Mouse (Mus musculus): ENCODE measurements around the gene Acbd4. TPM values are rescaled to one million over a fixed set of nuclear protein-coding genes. Genes with fewer than 3 reads are reported as not detected.

The Acbd4 gene
- total and polyA plus RNA-seq, 2 experiments from 2014 or later, result 16.3 to 21.6 TPM

DNA sequence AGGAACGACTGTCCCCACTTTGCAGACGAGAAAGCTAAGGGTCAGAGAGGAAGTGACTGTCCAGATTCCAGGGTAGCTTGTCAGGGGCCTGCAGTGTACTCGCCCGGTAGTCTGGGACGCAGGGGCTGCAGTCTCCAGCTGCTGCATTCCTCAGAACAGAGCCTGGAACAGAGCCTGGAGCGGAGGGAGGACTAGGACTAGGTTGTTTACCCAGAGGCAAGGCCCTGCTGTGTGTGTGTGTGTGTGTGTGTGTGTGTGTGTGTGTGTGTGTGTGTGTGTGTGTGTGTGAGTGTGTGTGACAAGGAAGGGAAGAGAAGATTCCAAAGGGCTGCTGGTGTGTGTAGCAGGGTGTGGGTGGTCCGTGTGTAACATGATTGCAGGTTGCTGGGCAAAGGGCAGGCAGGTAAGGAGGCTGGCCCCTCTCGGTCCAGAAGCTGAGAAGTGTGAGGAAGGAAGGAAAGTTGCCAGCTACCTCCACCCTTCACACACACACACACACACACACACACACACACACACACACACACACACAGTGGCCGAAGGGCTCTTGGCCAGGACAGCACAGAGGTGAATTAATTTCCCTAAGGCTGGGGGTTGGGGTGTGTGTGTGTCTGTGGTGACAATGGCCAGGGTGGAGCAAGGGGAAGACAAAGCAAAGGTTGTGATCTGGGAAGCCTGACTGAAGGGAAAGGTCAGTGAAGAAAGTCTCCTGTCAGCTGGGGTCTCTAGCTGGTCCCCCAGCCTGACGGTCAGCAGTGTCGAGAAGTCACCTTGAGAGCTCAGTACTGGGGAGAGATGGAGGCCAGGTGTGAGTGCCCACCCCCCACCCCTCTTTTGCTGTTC lies 39.8 kb downstream of the Acbd4 start:
- Histone ChIP-seq H3K4me3 (ENCODE audit: low read depth, low read length) (no peak overlapping the region), H3K27me3 (ENCODE audit: control insufficient read depth, insufficient read depth, low read length) (no peaks in the 10 kb centered on the region), H3K36me3 (replicated peaks; ENCODE audit: control insufficient read depth, insufficient read depth, low read length) (0 out of 2 replicates have a peak, but pooled peaks cover 12% of the 10 kb centered on the region), H3K27ac (ENCODE audit: low read depth) (peak overlapping the region; percentile 90), H3K9ac (replicated peaks; ENCODE audit: low read depth, low read length) (peak overlapping the region; percentile 34), H3K4me1 (ENCODE audit: control insufficient read depth, insufficient read depth) (peaks cover 27% of the 10 kb centered on the region), H3K9me3 (replicated peaks; ENCODE audit: control insufficient read depth, low read length) (no peaks in the 10 kb centered on the region), H3K4me2 (ENCODE audit: low read depth, low read length) (peak overlapping the region; percentile 5; the same call in 1 of the 2 replicates)
- no peak for TF ChIP-seq CTCF (IDR thresholded peaks at IDR 0.05; ENCODE audit: low read depth)
- TF ChIP-seq EP300 (IDR thresholded peaks at IDR 0.05; ENCODE audit: low read depth), result no peak
- WGBS, result 21% methylated on average over 11 of the region's 11 CpGs
- DNase-seq (ENCODE audit: low spot score), result peak; percentile 68
- peak; percentile 64 for ATAC-seq (ENCODE audit: insufficient read depth, low read depth)

DNA sequence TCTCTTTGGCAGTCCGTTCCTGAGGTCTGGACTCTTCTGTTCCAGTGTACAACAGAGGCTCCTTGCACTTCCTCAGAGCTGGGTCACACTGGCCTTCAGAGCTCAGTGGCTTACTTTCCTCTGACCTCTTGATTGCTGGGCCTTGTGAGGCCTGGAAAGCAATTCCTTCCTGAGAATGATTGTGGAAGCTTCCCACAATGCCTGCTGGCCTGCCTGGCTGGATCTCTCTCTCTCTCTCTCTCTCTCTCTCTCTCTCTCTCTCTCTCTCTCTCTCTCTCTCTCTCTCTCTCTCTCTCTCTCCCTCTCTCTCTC lies 40.4 kb downstream of the Acbd4 start:
- WGBS, result 33% methylated on average over 1 of the region's 1 CpGs
- H3K9me3 ChIP-seq (replicated peaks; ENCODE audit: control insufficient read depth, low read length), result no peaks in the 10 kb centered on the region
- TF ChIP-seq EP300 (IDR thresholded peaks at IDR 0.05; ENCODE audit: low read depth) (no peak), CTCF (IDR thresholded peaks at IDR 0.05; ENCODE audit: low read depth) (no peak)
- no peak overlapping the region for H3K4me3 ChIP-seq (ENCODE audit: low read depth, low read length)
- ATAC-seq (ENCODE audit: insufficient read depth, low read depth) (peak; percentile 34), DNase-seq (ENCODE audit: low spot score) (peak; percentile 48)
- peak overlapping the region; percentile 42 for H3K4me2 ChIP-seq (ENCODE audit: low read depth, low read length)
- H3K27ac ChIP-seq (ENCODE audit: low read depth), result peak overlapping the region; percentile 90
- H3K9ac ChIP-seq (replicated peaks; ENCODE audit: low read depth, low read length), result peak overlapping the region; percentile 34; the same call in 1 of the 2 replicates
- H3K36me3 ChIP-seq (replicated peaks; ENCODE audit: control insufficient read depth, insufficient read depth, low read length), result 0 out of 2 replicates have a peak, but pooled peaks cover 12% of the 10 kb centered on the region
- H3K4me1 ChIP-seq (ENCODE audit: control insufficient read depth, insufficient read depth), result peaks cover 27% of the 10 kb centered on the region
- no peaks in the 10 kb centered on the region for H3K27me3 ChIP-seq (ENCODE audit: control insufficient read depth, insufficient read depth, low read length)

DNA sequence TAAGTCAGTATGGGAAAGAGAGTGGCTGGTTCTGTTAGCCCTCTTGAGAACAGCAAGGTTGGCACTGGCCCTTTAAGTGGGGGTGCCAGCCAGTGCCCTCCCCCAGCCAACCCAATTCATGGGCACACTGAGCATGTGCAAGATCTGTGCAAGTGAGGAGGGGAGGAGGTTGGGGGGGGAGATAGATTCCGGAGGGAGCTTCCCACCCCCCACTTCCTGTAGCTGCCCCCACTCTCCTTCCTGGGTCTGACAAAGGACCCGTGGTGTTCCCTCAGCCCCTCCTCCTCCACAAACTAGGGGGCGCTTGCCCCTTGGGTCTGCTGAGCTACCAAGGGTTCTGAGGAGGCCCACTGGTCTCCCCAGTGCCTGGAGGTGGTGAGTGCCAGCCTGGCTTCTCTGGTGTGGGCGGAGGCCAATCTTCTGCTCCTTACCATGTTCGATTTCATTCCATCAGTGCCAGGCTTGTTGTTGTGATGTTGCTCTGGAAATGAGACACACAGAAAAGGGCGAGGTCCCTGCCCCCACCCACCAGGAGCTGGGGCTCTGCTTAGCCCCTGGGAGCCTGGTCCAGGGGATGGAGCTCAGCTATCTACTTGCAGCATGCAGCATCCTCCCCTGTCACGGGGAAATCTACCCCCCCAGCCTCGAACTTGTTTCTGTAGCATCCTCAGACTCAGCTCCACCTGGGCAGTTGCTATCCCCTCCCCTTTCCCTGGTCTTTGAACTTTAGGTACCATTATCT lies 41.1 kb downstream of the Acbd4 start:
- Histone ChIP-seq H3K9ac (replicated peaks; ENCODE audit: low read depth, low read length) (peak overlapping the region; percentile 34; the same call in 1 of the 2 replicates), H3K4me1 (ENCODE audit: control insufficient read depth, insufficient read depth) (peaks cover 27% of the 10 kb centered on the region), H3K4me3 (ENCODE audit: low read depth, low read length) (peak overlapping the region; percentile 14), H3K36me3 (replicated peaks; ENCODE audit: control insufficient read depth, insufficient read depth, low read length) (0 out of 2 replicates have a peak, but pooled peaks cover 12% of the 10 kb centered on the region), H3K27me3 (ENCODE audit: control insufficient read depth, insufficient read depth, low read length) (no peaks in the 10 kb centered on the region), H3K27ac (ENCODE audit: low read depth) (peak overlapping the region; percentile 90), H3K4me2 (ENCODE audit: low read depth, low read length) (peak overlapping the region; percentile 42), H3K9me3 (replicated peaks; ENCODE audit: control insufficient read depth, low read length) (no peaks in the 10 kb centered on the region)
- no peak for TF ChIP-seq CTCF (IDR thresholded peaks at IDR 0.05; ENCODE audit: low read depth)
- TF ChIP-seq EP300 (IDR thresholded peaks at IDR 0.05; ENCODE audit: low read depth), result no peak
- 24% methylated on average over 8 of the region's 8 CpGs for WGBS
- ATAC-seq (ENCODE audit: insufficient read depth, low read depth), result peak; percentile 79
- peak; percentile 56 for DNase-seq (ENCODE audit: low spot score)

DNA sequence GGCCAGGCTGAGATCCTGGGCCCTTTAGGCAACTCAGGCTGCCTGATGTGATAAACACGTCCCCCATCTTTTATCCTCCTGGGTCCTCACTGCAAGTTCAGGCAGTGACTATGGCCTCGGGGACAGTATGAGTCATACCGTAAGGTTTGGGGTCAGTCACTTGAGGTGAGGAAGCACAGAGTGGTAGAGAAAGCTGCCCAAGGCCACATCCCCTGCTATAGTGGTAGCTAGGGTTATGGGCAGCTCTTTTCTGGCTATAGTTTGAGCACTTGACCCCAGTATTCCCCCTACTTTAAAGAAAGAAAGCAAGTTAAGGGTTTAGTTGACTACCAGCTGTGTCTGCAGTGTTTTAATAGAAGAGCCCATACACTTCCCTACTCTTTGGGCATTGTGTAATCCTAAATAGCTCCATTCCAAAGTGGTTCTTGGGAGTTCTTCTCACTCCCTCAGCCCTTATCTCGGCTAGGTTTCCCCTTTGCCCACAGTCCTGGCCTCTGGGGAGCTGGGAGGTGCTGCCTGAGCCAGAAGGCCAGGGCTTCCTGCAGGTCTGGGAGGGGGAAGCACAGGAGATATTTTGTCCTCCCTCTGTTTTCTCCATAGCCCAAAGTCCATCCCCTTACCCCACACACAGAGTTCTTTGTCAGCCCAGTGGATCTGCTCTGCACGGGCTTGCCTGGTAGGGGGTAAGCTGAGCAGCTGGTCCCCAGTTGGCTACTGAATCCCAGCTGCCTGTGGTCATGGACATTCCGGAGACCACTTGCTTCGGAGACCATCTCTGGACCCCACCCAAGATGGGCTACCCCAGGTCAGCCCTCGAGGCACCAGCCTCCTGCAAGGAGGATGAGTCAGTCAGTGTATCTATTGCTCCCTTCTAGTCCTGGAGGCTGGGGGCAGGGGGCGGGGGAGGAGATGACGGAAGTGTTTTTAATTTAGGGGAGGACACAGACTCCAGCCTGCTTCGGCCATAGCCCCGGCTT lies 43.1 kb downstream of the Acbd4 start:
- Histone ChIP-seq H3K27me3 (ENCODE audit: control insufficient read depth, insufficient read depth, low read length) (no peaks in the 10 kb centered on the region), H3K4me2 (ENCODE audit: low read depth, low read length) (no peak overlapping the region), H3K9me3 (replicated peaks; ENCODE audit: control insufficient read depth, low read length) (no peaks in the 10 kb centered on the region), H3K27ac (ENCODE audit: low read depth) (peak overlapping the region; percentile 36), H3K4me3 (ENCODE audit: low read depth, low read length) (no peak overlapping the region), H3K4me1 (ENCODE audit: control insufficient read depth, insufficient read depth) (peaks cover 27% of the 10 kb centered on the region), H3K36me3 (replicated peaks; ENCODE audit: control insufficient read depth, insufficient read depth, low read length) (0 out of 2 replicates have a peak, but pooled peaks cover 4% of the 10 kb centered on the region), H3K9ac (replicated peaks; ENCODE audit: low read depth, low read length) (no peak overlapping the region)
- DNase-seq (ENCODE audit: low spot score) (peak; percentile 27), ATAC-seq (ENCODE audit: insufficient read depth, low read depth) (no peak)
- TF ChIP-seq EP300 (IDR thresholded peaks at IDR 0.05; ENCODE audit: low read depth) (no peak), CTCF (IDR thresholded peaks at IDR 0.05; ENCODE audit: low read depth) (no peak)
- 37% methylated on average over 12 of the region's 12 CpGs for whole genome bisulfite sequencing

DNA sequence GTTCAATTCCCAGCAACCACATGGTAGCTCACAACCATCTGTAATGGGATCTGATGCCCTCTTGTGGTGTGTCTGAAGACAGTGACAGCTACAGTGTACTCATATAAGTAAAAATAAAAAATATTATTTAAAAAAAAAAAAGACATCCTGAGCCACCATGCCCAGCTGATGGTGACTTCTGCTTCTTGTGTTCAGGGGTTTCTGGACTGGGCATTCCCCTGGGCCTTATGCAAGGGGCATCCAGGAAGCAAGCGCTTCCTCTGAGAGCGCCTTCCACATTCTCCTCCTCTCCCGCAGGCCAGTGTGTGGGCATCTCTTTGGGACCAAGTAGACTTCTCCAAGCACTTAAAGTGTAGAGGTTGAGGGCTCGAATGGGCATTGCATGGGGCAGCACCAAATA lies 44.9 kb downstream of the Acbd4 start:
- Histone ChIP-seq H3K27me3 (ENCODE audit: control insufficient read depth, insufficient read depth, low read length) (no peaks in the 10 kb centered on the region), H3K4me2 (ENCODE audit: low read depth, low read length) (no peak overlapping the region), H3K36me3 (replicated peaks; ENCODE audit: control insufficient read depth, insufficient read depth, low read length) (no peaks in the 10 kb centered on the region), H3K4me3 (ENCODE audit: low read depth, low read length) (no peak overlapping the region), H3K9me3 (replicated peaks; ENCODE audit: control insufficient read depth, low read length) (no peaks in the 10 kb centered on the region), H3K9ac (replicated peaks; ENCODE audit: low read depth, low read length) (no peak overlapping the region), H3K4me1 (ENCODE audit: control insufficient read depth, insufficient read depth) (peaks cover 20% of the 10 kb centered on the region), H3K27ac (ENCODE audit: low read depth) (no peak overlapping the region)
- DNase-seq (ENCODE audit: low spot score) (no peak), ATAC-seq (ENCODE audit: insufficient read depth, low read depth) (no peak)
- TF ChIP-seq CTCF (IDR thresholded peaks at IDR 0.05; ENCODE audit: low read depth) (no peak), EP300 (IDR thresholded peaks at IDR 0.05; ENCODE audit: low read depth) (no peak)
- 85% methylated on average over 4 of the region's 4 CpGs for WGBS

Measured in heart, postnatal 0 days (tissue).